In the genomic region with DNA sequence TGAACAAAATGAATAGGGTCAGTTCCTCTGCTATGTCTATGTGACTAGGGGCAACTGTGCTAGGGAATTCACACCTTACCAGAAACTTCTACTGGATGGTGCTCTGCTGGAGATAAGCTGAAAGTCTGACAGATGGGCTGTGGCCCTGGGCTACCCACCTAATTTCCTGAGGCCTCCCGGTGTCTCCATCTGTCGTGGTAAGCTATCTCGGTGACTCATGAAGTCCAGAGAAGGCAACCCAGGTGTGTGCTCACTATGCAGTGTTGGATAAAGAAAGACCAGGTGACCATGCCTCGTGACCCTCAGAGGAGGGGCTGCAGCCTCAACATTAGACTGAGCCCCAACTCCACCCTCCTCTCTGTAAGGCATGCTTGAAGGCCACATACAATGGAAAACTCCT, we compare ENCODE assay signal across 26 mouse cellular contexts.
DNase-seq lines count a peak whose midpoint lies in the region; TF ChIP-seq lines count a peak whose summit lies in the region.
"Had no signal": no experiment of that assay in that cellular context is flagged by ENCODE, and none has a peak within 500 bp of the region (broad histone marks: within the 10 kb centered on the region; RNA-seq: fewer than 3 reads in every experiment).

No protein-coding gene starts in this region.

- intact Hi-C loops in left cerebral cortex, postnatal 4 days (cut with DNase I) = no loop called here
- intact Hi-C loops in heart, adult 2 months (cut with DNase I) = no loop called here

- no peaks in the 10 kb centered on the region for H3K36me3 ChIP-seq in heart, adult 2 months (ENCODE audit: control insufficient read depth, insufficient read depth, low read length)
- H3K36me3 ChIP-seq: embryonic facial prominence, embryonic 12.5 days; hindbrain, embryonic 13.5 days; limb, embryonic 13.5 days; liver, embryonic 12.5 days; neural tube, embryonic 15.5 days had no signal

- no peak for TF ChIP-seq CTCF in heart, adult 2 months (IDR thresholded peaks at IDR 0.05)

- DNase-seq in left cerebral cortex, postnatal 4 days = peak; percentile 16
- no peak for DNase-seq in left cerebral cortex, adult 18-20 months (ENCODE audit: low spot score in 2 of 2)
- peak; percentile 84 to 87 for DNase-seq in cerebellum, adult 18-20 months
- peak; percentile 72 to 76 for DNase-seq in cerebellum, postnatal 10 days
- no peak for DNase-seq in retina, postnatal 1 day
- DNase-seq in layer of hippocampus, postnatal 14 days (ENCODE audit: low spot score in 2 of 2) = no peak
- no peak for DNase-seq in heart, adult 2 months
- DNase-seq: adrenal gland, adult 2 months; adrenal gland, postnatal 36 days; B cell, adult 2 months; embryo, embryonic 11 days; gastrocnemius, adult 2 months; gastrocnemius, postnatal 36 days; kidney, adult 9 months; kidney, postnatal 10 days; liver, postnatal 0 days; lung, postnatal 4 days; right cerebral cortex, adult 18-20 months; spleen, adult 18-20 months; thymus, postnatal 14 days had no signal

- H3K4me1 ChIP-seq in heart, adult 2 months (ENCODE audit: control insufficient read depth, insufficient read depth, low read length) = no peaks in the 10 kb centered on the region

- WGBS in heart, adult 2 months = 89% methylated on average over 4 of the region's 4 CpGs

- H3K9ac ChIP-seq in heart, adult 2 months (ENCODE audit: low read depth, low read length) = no peak overlapping the region
- H3K9ac ChIP-seq: embryonic facial prominence, embryonic 12.5 days; hindbrain, embryonic 13.5 days; limb, embryonic 13.5 days; liver, embryonic 12.5 days; liver, postnatal 0 days; neural tube, embryonic 15.5 days had no signal

- TF ChIP-seq POLR2A in heart, adult 2 months (IDR thresholded peaks at IDR 0.05; ENCODE audit: insufficient read depth, low read depth, low read length) = no peak

- TF ChIP-seq EP300 in heart, adult 2 months (IDR thresholded peaks at IDR 0.05; ENCODE audit: insufficient read depth, low read depth, low read length) = no peak

- H3K27me3 ChIP-seq in heart, adult 2 months (ENCODE audit: control insufficient read depth, insufficient read depth, low read length) = no peaks in the 10 kb centered on the region
- H3K27me3 ChIP-seq: embryonic facial prominence, embryonic 12.5 days; neural tube, embryonic 15.5 days had no signal

- no peak overlapping the region for H3K27ac ChIP-seq in heart, adult 2 months
- H3K27ac ChIP-seq: embryonic facial prominence, embryonic 12.5 days; gastrocnemius, adult 2 months; hindbrain, embryonic 13.5 days; left cerebral cortex, adult 2 months; limb, embryonic 13.5 days; liver, embryonic 12.5 days; neural tube, embryonic 15.5 days had no signal

- H3K79me2 ChIP-seq in heart, adult 2 months (replicated peaks; ENCODE audit: control insufficient read depth, insufficient read depth, low read length) = no peaks in the 10 kb centered on the region

- no peak overlapping the region for H3K4me3 ChIP-seq in heart, adult 2 months
- H3K4me3 ChIP-seq: embryonic facial prominence, embryonic 12.5 days; gastrocnemius, adult 2 months; hindbrain, embryonic 13.5 days; left cerebral cortex, adult 2 months; limb, embryonic 13.5 days; liver, embryonic 12.5 days; neural tube, embryonic 15.5 days had no signal

Comparison
In these comparisons a context has a peak if more than half of its experiments do, and no peak if none do; other contexts are left out.
1. DNase-seq: peak in left cerebral cortex, postnatal 4 days (single experiment), cerebellum, adult 18-20 months (2 of 2) and cerebellum, postnatal 10 days (2 of 2); none in left cerebral cortex, adult 18-20 months (0 of 2), retina, postnatal 1 day (single experiment), layer of hippocampus, postnatal 14 days (0 of 2) and heart, adult 2 months (0 of 2).